Mouse (Mus musculus) macrophage (primary cell): ENCODE measurements around the gene Rtf2. TPM values are rescaled to one million over a fixed set of nuclear protein-coding genes. Genes with fewer than 3 reads are reported as not detected.

Experiments
- H3K27ac ChIP-seq: fragments of 350-480 bp; formaldehyde crosslinking; 2 replicates; pipeline ENCODE4 v1.9.0; 2021
- H3K36me3 ChIP-seq: fragments of 350-480 bp; formaldehyde crosslinking; 2 replicates; pipeline ENCODE4 v1.9.0; 2021; ENCODE audit errors: inconsistent target
- H3K4me3 ChIP-seq: fragments of 350-480 bp; formaldehyde crosslinking; 2 replicates; pipeline ENCODE4 v1.9.0; 2021; ENCODE audit errors: inconsistent target
- H3K79me2 ChIP-seq: fragments of 350-480 bp; formaldehyde crosslinking; 2 replicates; pipeline ENCODE4 v1.9.0; 2021; ENCODE audit errors: inconsistent target
- WGBS: methylation state at CpG from one replicate; pipeline ENCODE4 v1.1.7; 2026; ENCODE audit warnings: inconsistent platforms; ENCODE audit not compliant: missing documents; 5-methylcytosine and 5-hydroxymethylcytosine counted together
- polyA plus RNA-seq: library from polyadenylated mRNA; stranded (reverse); fragments of 250-400 nt; gene quantifications from 3 replicates; pipeline ENCODE4 v1.2.4, GENCODE M21; 2018; ENCODE audit warnings: inconsistent platforms
- total RNA-seq, 78 experiments: library from RNA; depleted of rRNA; stranded (reverse); fragments of 250-400 nt; gene quantifications; 1 replicate in 9 of 78; 2 replicates in 24 of 78; 3 replicates in 43 of 78; 4 replicates in 2 of 78; pipeline ENCODE4 v1.2.4; 2018; ENCODE audit warnings: inconsistent platforms in 56 of 78

The Rtf2 gene
- total RNA-seq (2018; cell fraction: chromatin; rRNA removed), result 100 to 1,000 TPM in 18 of 26 experiments, 10 to 100 TPM in 8; 73.1 to 320 (median 125) TPM
- 100 to 1,000 TPM; 107 to 184 (median 136) TPM for total RNA-seq (2018; cell fraction: cytosol; rRNA removed)
- total RNA-seq (2018; cell fraction: nucleus; rRNA removed), result 100 to 1,000 TPM in 13 of 26 experiments, 10 to 100 TPM in 13; 67.4 to 176 (median 100) TPM
- 128 to 215 TPM (median 170 TPM) in 3 replicates for polyA plus RNA-seq

DNA sequence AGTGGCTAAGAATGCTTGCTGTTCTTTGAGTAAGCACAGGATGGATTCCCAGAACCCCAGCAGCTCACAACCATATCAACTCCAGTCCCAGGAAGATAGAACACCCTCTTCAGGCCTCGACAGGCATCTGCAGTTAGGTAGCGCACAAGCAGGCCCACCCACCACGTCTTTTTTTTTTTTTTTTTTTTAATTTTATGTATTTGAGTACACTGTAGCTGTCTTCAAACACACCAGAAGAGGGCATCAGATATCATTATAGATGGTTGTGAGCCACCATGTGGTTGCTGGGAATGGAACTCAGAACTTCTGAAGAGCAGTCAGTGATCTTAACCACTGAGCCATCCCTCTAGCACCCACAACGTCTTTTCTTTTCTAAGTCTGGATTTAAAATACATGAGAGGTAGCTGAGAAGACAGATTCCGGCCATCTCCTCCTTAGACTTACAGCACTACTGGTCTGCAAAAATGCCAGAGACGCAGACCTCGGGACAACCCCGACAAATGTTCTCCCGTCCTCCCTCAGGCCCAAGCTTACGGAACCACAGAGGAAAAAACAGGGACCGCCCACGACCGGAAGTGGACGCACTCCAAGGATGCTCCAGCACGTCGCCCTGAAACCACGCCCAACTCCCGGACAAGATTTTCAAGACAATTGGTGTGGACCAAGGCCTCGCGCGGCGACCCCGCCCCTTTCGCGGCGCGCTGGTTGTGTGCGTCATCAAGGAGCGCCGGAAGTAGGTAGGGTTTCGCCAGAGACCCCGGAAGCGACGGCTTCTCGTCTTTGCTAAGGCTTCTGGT lies at the start of gene Rtf2:
Gene Rtf2 (plus strand): TSS at position 714 of the 797 bp plus-strand sequence.
- WGBS, result 2% methylated on average over 35 of the region's 35 CpGs
- peaks cover 15% of the 10 kb centered on the region for H3K36me3 ChIP-seq
- peaks cover 51% of the 10 kb centered on the region for H3K79me2 ChIP-seq
- H3K27ac ChIP-seq, result peak within 1 kb of the TSS; percentile 81
- H3K4me3 ChIP-seq, result peak within 1 kb of the TSS; percentile 99

DNA sequence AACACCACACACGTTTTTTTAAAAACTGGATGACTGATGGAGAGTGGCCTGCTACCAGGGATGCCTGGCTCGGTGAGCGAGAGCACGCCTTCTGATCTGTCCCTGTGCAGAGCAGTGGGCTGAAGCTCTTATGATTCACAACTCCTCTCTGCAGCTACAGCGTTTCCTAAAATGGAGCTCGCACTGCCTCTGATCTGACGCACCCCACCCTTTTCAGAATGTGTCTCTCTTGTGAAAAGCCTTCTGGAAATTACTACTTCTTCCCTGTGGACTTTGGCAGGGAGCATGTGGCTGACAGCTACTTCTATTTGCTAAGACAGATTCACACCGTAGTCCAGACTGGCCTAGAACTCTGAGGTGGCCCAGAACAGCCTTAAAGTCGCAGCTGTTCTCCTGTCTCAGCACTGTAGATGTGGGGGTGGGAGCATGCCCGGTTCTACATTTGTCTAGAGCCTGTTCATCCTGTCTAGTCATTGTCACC lies 48.3 kb upstream of the Rtf2 start:
- Histone ChIP-seq H3K4me3 (no peak overlapping the region), H3K36me3 (no peaks in the 10 kb centered on the region), H3K79me2 (0 out of 2 replicates have a peak, but pooled peaks cover 11% of the 10 kb centered on the region), H3K27ac (no peak overlapping the region)
- WGBS, result 79% methylated on average over 10 of the region's 10 CpGs

DNA sequence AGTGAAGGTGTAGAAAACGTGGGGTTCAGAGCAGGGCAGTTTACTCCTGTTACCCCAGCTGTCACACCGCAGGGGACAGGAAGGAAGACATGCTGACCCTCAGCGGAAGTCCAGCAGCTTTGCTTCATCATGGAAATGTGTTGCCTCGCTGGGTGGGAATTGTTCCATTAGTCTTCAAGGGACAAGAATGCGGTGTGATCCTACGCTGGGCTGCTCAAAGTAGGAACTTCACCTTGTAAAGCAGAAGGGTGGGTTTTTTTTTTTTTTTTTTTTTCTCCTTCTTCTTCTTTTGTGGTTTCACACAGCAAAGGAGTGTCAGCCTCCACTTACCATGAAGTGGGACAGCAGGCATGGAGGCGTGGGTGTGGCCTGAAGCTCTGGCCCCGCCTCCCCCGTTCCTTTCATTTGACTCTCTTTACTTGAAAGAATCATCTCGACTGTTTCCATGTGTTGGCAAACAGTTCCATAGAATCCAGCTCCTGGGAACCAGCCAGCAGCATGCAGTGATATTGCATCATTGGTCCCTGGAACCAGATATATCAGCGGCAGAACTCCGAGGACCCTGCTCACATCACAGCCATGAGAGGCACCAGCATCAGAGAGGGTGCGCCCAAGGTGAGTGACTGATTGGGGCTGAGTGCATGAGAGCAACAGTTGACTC lies 46.8 kb upstream of the Rtf2 start, which contains the start of gene Cass4:
Gene Cass4 (plus strand): TSS at position 404 of the 661 bp plus-strand sequence.
- WGBS, result 8% methylated on average over 12 of the region's 13 CpGs
- Histone ChIP-seq H3K79me2 (0 out of 2 replicates have a peak, but pooled peaks cover 11% of the 10 kb centered on the region), H3K27ac (peak within 1 kb of the TSS; percentile 42)

DNA sequence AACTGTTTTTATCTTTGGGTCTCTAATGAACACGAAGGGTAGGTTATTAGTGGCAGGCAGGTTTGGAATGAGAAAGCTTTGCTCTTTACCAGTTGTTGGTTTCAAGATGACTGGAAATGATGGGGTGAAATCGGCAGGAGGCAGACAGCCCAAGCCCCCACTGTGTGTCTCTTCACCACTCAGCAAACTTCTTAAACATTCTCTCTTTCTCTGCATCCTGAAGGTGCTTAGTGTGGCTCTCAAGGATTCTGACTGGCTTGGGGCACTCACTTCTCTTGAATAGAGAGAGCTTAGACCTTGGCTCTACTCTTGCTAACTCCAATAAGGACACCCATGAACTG lies 46.3 kb upstream of the Rtf2 start:
- Histone ChIP-seq H3K27ac (peak overlapping the region; percentile 42), H3K79me2 (0 out of 2 replicates have a peak, but pooled peaks cover 11% of the 10 kb centered on the region), H3K4me3 (peak overlapping the region; percentile 31), H3K36me3 (no peaks in the 10 kb centered on the region)
- WGBS, result 69% methylated on average over 1 of the region's 2 CpGs

More for the DNA sequence above, 46.8 kb upstream of the Rtf2 start, which contains the start of gene Cass4:
- Histone ChIP-seq H3K4me3 (peak within 1 kb of the TSS; percentile 31), H3K36me3 (no peaks in the 10 kb centered on the region)

DNA sequence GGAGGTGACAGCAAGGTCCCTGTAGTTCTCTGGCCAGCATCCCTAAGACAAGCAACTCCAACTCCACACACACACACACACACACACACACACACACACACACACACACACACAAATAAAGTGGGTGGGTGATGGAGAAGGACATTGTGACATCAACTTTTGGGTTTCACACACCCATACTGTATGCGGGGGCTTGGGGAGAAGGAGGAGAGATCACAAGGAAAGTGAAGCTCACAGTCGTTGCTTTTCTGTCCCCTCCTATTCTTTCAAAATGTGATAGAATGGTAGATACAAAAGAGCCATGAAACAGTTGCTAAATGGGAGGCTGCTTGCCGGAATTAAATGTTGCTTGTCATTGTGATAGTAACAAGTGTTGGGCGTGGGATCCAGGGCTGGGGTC lies 45.7 kb upstream of the Rtf2 start:
- 91% methylated on average over 2 of the region's 4 CpGs for WGBS
- Histone ChIP-seq H3K36me3 (no peaks in the 10 kb centered on the region), H3K4me3 (peak overlapping the region; percentile 31; the same call in 1 of the 2 replicates), H3K79me2 (0 out of 2 replicates have a peak, but pooled peaks cover 11% of the 10 kb centered on the region), H3K27ac (no peak overlapping the region)

DNA sequence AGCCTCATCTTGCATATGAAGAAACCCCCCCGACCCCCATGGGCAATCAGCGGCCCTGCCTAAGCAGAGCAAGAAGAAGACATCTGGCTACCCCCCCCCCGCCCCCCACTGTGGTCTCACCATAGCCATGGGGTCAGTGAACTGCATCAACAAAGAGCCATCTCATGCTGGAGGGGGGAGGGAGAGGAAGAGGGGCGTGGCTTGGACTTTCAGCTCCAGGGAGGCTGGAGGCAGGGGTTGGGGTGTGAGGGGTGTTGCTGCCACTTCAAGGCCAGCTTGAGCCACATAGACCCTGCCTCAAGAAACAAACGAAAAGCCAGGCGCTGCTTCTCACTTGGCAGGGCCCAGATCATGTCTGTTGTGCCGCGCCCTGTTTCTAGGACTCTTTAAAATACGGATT lies 44.4 kb upstream of the Rtf2 start:
- no peak overlapping the region for H3K27ac ChIP-seq
- no peaks in the 10 kb centered on the region for H3K36me3 ChIP-seq
- no peak overlapping the region for H3K4me3 ChIP-seq
- 0 out of 2 replicates have a peak, but pooled peaks cover 11% of the 10 kb centered on the region for H3K79me2 ChIP-seq
- WGBS, result 91% methylated on average over 9 of the region's 9 CpGs

DNA sequence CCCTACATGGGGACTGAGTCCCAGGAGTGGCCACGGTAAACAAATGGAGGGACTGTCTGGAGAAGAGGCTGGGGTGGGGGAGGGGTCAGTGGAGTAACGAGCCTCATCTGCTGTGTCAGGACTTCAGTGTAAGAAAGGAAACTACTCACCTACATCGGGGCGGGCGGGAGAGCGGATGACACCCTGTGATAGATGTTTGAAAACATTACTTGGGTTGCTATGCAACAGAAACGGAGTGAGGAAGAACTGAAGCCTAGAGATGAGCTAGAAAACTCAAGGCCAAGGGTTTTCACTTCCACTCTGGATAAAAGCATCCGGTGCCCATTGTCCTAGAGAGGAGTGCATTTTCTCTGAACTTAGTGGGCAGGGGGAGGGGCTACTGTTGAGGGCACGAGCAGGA lies 40.5 kb upstream of the Rtf2 start:
- no peaks in the 10 kb centered on the region for H3K36me3 ChIP-seq
- H3K4me3 ChIP-seq, result no peak overlapping the region
- H3K79me2 ChIP-seq, result 0 out of 2 replicates have a peak, but pooled peaks cover 10% of the 10 kb centered on the region
- WGBS, result 49% methylated on average over 9 of the region's 9 CpGs
- H3K27ac ChIP-seq, result peak overlapping the region; percentile 95

DNA sequence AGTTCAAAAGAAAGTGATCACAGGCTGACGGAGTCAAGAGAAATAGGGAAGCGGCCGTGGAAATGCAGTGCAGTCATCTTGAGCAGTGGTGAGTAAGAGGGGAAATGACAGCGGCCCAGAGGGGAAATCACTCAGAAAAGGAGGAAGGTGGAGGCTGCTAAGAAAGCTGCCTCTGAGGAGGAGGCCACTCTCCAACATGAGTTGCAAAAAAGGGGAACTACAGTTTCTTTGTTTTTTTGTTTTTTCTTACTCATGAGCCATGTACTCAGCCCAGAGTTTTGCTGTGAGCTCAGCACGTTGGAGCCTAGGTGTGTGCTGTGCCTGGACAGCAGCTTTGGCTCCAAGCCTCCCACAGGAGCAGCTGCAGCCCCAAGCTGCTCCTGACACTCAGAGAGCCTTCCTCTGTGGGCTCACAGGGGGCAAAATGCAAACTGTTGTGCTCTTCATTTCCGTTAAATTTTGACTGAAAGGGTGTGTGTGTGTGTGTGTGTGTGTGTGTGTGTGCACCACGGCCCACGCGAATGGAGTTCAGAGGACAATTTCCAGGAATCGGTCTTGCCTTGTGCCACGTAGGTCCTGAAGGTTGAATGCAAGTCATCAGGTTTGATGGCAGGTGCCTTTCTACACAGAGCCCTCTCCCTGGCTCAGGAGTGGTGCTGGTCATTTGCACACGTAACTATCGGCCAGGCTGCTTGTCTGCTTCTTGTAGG lies 39.1 kb upstream of the Rtf2 start:
- Histone ChIP-seq H3K79me2 (no peaks in the 10 kb centered on the region), H3K4me3 (no peak overlapping the region), H3K27ac (peak overlapping the region; percentile 95), H3K36me3 (no peaks in the 10 kb centered on the region)
- WGBS, result 9% methylated on average over 13 of the region's 13 CpGs

DNA sequence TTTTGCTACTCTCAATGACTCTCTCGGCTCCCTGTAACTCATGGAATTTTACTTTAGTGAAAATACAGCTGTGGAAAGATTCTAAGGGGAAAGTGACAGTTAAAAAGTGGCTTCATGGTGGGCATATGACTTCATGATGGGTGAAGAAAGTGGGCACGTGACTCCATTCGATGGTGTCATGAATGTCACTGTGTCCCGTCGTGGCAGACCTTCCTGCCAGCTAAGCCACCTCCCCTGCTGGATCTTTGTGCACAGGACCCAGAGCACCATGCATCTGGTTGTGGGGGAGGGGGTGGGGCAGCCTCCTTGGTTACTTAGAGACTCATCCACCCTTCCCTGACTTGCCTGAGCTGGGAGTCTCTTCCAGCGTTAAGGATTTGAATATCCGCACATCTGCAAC lies 36.1 kb upstream of the Rtf2 start:
- H3K27ac ChIP-seq, result no peak overlapping the region
- 82% methylated on average over 7 of the region's 7 CpGs for WGBS

DNA sequence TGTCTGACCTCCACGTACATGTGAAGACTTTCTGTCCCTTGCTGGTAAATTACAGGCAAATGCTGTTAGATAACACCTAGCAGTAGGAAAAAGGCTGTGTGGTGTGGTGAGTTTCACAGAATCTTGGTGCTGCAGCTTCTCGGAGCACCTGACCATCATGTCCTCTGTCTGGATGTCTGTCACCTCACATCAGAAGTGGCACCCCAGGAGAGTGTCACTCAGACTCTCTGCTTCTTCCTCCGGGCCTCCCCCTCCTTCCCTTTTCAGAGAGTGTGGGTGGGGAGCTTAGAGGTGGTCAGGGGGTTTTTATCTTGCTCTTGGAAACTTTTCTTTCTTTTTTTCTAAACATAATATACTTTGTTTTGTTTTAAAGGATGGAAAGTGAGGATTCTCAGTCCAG lies 35.3 kb upstream of the Rtf2 start:
- 75% methylated on average over 3 of the region's 3 CpGs for WGBS
- Histone ChIP-seq H3K27ac (no peak overlapping the region), H3K36me3 (no peaks in the 10 kb centered on the region), H3K79me2 (no peaks in the 10 kb centered on the region), H3K4me3 (no peak overlapping the region)

More for the DNA sequence above, 36.1 kb upstream of the Rtf2 start:
- H3K36me3 ChIP-seq, result no peaks in the 10 kb centered on the region
- H3K79me2 ChIP-seq, result no peaks in the 10 kb centered on the region
- H3K4me3 ChIP-seq, result no peak overlapping the region

DNA sequence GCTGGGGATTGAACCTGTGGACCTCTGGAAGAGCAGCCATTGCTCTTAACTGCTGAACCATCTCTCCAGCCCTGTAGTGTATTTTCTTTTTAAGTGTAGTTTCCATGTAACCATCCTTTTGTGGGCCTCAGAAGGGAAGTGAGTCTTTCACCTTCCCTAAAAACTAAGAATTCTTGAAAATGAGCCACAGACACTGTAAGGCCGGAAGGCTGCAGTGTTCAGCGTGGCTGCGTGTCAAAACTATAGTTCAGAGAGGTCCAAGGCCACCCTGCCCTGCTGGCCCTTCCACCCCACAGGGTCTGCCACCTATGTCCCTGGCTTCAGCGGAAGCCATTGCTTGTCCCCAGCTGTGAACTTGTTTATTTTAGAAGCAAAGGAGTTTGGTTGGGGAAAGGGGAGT lies 34.2 kb upstream of the Rtf2 start:
- no peak overlapping the region for H3K4me3 ChIP-seq

DNA sequence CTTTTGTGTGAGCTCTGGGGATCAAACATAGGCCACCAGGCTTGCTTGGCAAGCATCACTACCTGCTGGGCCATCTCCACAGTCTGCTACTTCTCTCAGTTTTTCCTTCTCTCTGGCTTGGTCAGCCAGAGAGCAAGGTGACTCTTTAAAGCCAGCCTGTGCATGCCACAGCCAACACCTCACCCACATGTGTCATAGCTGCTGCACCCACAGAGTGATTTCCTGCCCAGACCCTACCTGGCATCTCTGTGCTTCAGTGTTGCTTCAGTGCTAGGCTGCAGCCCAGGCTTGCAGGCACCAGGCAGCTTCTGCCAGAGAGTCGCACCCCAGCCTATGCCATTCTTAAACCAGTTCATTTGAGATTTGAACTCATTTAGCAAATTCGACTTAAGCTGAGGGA lies 32.9 kb upstream of the Rtf2 start:
- Histone ChIP-seq H3K4me3 (no peak overlapping the region), H3K36me3 (no peaks in the 10 kb centered on the region), H3K27ac (no peak overlapping the region), H3K79me2 (no peaks in the 10 kb centered on the region)
- 85% methylated on average over 2 of the region's 2 CpGs for WGBS

More for the DNA sequence above, 34.2 kb upstream of the Rtf2 start:
- H3K27ac ChIP-seq, result peak overlapping the region; percentile 46
- no peaks in the 10 kb centered on the region for H3K79me2 ChIP-seq
- no peaks in the 10 kb centered on the region for H3K36me3 ChIP-seq
- WGBS, result 32% methylated on average over 4 of the region's 4 CpGs

DNA sequence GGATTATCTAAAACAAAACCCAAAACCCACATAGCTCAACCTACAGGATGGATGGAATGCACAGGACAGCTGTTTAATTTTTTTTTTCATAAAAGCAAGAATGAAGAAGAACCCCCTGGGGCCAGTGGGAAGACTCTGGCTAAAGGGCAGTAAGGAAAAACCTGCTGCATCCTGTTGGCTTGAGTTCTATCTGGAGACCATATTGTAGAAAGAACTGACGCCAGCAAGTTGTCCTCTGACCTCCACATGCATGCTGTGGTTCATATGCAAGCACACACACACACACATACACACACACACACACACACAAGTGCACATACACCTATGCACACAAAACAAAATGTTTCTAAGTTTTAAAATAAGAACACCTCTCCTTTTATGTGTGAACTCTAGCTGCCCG lies 29.7 kb upstream of the Rtf2 start:
- Histone ChIP-seq H3K79me2 (no peaks in the 10 kb centered on the region), H3K36me3 (no peaks in the 10 kb centered on the region), H3K27ac (no peak overlapping the region), H3K4me3 (no peak overlapping the region)
- WGBS, result 88% methylated on average over 1 of the region's 2 CpGs

DNA sequence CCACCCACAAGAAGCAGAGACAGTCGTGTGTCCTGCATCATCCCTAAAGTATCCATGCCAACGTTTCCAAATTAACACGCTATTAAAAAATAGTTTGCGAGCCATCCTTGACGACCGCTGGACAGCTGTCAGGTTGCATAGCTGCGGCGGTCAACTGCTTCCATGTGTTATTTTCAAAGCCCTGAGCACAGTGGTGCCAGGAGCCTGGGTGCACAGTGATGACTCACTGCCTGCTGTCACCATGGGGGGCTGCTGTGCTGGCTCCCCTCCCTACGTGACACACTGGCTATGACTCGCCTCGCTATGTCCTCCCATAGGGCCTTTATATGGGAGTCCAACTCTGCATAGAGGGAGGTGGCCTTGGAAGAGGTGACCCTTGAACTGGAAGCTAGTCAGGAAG lies 29.3 kb upstream of the Rtf2 start:
- Histone ChIP-seq H3K27ac (no peak overlapping the region), H3K36me3 (no peaks in the 10 kb centered on the region)
- WGBS, result 90% methylated on average over 11 of the region's 11 CpGs

More for the DNA sequence above, 29.3 kb upstream of the Rtf2 start:
- Histone ChIP-seq H3K79me2 (no peaks in the 10 kb centered on the region), H3K4me3 (no peak overlapping the region)
